Mouse (Mus musculus) liver, embryonic 14.5 days (tissue): ENCODE measurements at regions not wholly inside any gene's neighbourhood (a gene's known extent, or its start where the extent isn't known, plus 50 kb on each side); places are given as distances from the start of the nearest gene placed in this dataset.
A peak's percentile ranks its signal among the peaks of the same experiment; 100 is the strongest.

Source experiments
- ATAC-seq: fragments of 200-750 bp; cut with Nextera tagmentation; 2 replicates; pipeline ENCODE4 v1.8.0; 2017; ENCODE audit warnings: moderate number of reproducible peaks, mild to moderate bottlenecking, moderate library complexity; ENCODE audit not compliant: insufficient read depth
- DNase-seq, 3 experiments: peaks; one replicate each; pipeline ENCODE4 v3.0.0-alpha.2; 2012 to 2013; ENCODE audit warnings: low read depth in 3 of 3, low spot score in 3 of 3
- H3K27ac ChIP-seq: fragments of 300-500 bp; sonication (generic); 2 replicates; pipeline ENCODE4 v1.5.1; 2014; ENCODE audit warnings: moderate library complexity, mild to moderate bottlenecking, control low read depth, inconsistent platforms
- H3K27me3 ChIP-seq: fragments of 300-500 bp; sonication (generic); 2 replicates; pipeline ENCODE4 v1.6.1; 2014; ENCODE audit warnings: mild to moderate bottlenecking, low read length, moderate library complexity; ENCODE audit not compliant: control insufficient read depth, insufficient read depth
- H3K36me3 ChIP-seq: fragments of 300-500 bp; sonication (generic); replicated peaks from 2 replicates; pipeline ENCODE4 v1.6.1; 2014; ENCODE audit warnings: low read depth; ENCODE audit not compliant: control insufficient read depth, insufficient read depth
- H3K4me1 ChIP-seq, 2 experiments: fragments of 200-500 bp in 1 of 2; fragments of 300-500 bp in 1 of 2; sonication (generic) in 1 of 2; replicated peaks; 2 replicates each; pipeline ENCODE4 v1.6.1; 2012 to 2014; ENCODE audit warnings: antibody characterized with exemption in 1 of 2, inconsistent platforms in 1 of 2, low read length in 1 of 2; ENCODE audit not compliant: control insufficient read depth in 2 of 2, insufficient read depth in 2 of 2
- H3K4me2 ChIP-seq: fragments of 300-500 bp; sonication (generic); 2 replicates; pipeline ENCODE4 v1.6.1; 2014; ENCODE audit warnings: low read depth, mild to moderate bottlenecking, control low read depth, moderate library complexity
- H3K4me3 ChIP-seq, 2 experiments: fragments of 200-500 bp in 1 of 2; fragments of 300-500 bp in 1 of 2; sonication (generic) in 1 of 2; 2 replicates each; pipeline ENCODE4 v1.5.1; 2012 to 2014; ENCODE audit warnings: low read depth in 2 of 2, low read length in 2 of 2, mild to moderate bottlenecking in 2 of 2, control low read depth in 1 of 2, inconsistent platforms in 1 of 2, moderate library complexity in 1 of 2; ENCODE audit not compliant: insufficient read depth in 1 of 2
- H3K9ac ChIP-seq: fragments of 300-500 bp; sonication (generic); replicated peaks from 2 replicates; pipeline ENCODE4 v1.6.1; 2014; ENCODE audit warnings: mild to moderate bottlenecking, control low read depth, moderate library complexity
- H3K9me3 ChIP-seq: fragments of 300-500 bp; sonication (generic); 2 replicates; pipeline ENCODE4 v1.6.1; 2016; ENCODE audit warnings: low read length, mixed read lengths; ENCODE audit not compliant: control insufficient read depth
- CTCF ChIP-seq: IDR thresholded peaks from 2 replicates; pipeline ENCODE4 v1.5.1; 2016; ENCODE audit warnings: antibody characterized with exemption, low read depth, control low read depth
- EP300 ChIP-seq: IDR thresholded peaks from 2 replicates; pipeline ENCODE4 v1.6.1; 2016; ENCODE audit warnings: antibody characterized with exemption, low read depth
- WGBS: fragments of 180-500 bp; shearing (Covaris S2); extraction: QIAGEN DNeasy Blood & Tissue Kit; methylation state at CpG from one replicate; pipeline ENCODE4 v1.1.7; 2014; ENCODE audit not compliant: insufficient replicate concordance; 5-methylcytosine and 5-hydroxymethylcytosine counted together

DNA sequence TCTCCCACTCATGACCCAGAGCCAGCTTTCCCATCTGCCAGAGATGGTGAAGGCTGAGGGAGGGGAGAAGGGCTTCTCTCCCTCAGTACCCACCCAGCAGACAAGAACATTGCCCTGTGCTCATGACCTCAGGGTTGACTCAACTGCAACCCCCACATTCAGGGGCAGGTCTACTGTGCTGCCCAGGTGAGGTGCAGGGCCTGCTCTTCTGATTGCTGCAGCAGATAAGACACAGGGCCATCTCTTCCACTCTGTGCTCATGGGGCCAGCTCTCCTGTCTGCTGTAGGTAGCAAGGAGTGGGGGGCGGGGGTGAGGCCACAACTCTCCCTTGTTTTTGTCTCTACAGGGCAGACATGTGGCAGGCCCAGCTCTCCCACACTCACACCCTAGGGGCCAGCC is 84.1 kb upstream of the Xpo1 start:
- Histone ChIP-seq H3K4me2 (no peak overlapping the region), H3K36me3 (no peaks in the 10 kb centered on the region), H3K9me3 (no peaks in the 10 kb centered on the region), H3K27me3 (no peaks in the 10 kb centered on the region), H3K4me1 (peaks cover 39 to 41% of the 10 kb centered on the region in 2 experiments), H3K4me3 (no peak overlapping the region), H3K9ac (peak overlapping the region; percentile 35; the same call in 1 of the 2 replicates), H3K27ac (no peak overlapping the region)
- DNase-seq (no peak), ATAC-seq (no peak)
- WGBS: 56% methylated on average over 1 of the region's 1 CpGs
- no peak for TF ChIP-seq EP300
- no peak for TF ChIP-seq CTCF

DNA sequence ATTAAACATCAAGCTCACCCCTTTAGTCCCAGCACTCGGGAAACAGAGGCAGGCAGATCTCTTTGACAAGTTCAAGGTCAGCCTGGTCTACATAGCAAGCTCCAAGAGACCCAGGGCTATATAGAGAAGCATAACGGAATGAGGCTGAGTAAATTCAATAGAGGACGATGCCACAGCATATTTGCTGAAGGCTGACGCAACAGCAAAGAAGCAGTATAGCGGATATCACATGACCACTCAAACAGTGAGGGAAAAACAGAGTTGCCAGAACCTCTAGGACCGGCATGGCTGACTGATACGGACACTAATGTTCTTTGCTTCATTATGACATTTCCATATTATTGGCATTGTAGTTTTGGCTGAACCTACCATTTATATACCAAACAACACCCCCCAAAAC is 74.2 kb upstream of the Xpo1 start:
- Histone ChIP-seq H3K27ac (no peak overlapping the region), H3K9me3 (no peaks in the 10 kb centered on the region; the same call in 1 of the 2 replicates), H3K9ac (no peak overlapping the region), H3K4me2 (no peak overlapping the region), H3K36me3 (no peaks in the 10 kb centered on the region), H3K4me3 (no peak overlapping the region), H3K27me3 (no peaks in the 10 kb centered on the region), H3K4me1 (no peaks in the 10 kb centered on the region)
- TF ChIP-seq CTCF (no peak), EP300 (no peak)
- DNase-seq: no peak
- no peak for ATAC-seq
- WGBS: 64% methylated on average over 7 of the region's 7 CpGs

DNA sequence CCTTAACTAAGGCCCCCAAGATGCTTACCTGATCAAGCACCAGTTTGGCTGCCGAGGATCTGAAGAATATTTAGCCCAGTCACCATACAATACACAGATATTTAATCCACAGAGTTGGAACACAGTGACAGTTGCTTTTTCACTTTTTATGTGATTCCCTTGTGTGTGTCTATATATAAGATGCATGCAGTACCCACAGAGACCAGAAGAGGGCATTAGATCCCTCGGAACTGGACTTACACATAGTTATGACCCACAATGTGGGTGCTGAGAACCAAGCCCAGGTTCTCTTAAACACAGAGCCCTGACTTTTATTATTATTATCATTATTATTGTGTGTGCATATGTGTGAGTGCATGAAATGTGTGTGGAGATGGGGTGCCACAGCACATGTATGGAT is 70.6 kb upstream of the Xpo1 start:
- no peak overlapping the region for H3K4me2 ChIP-seq
- ATAC-seq: no peak
- no peaks in the 10 kb centered on the region; the same call in 1 of the 2 replicates for H3K9me3 ChIP-seq
- TF ChIP-seq EP300 (no peak), CTCF (peak; percentile 43)
- no peak overlapping the region for H3K9ac ChIP-seq
- H3K4me3 ChIP-seq: no peak overlapping the region
- no peak for DNase-seq
- 79% methylated on average over 2 of the region's 2 CpGs for WGBS
- no peak overlapping the region for H3K27ac ChIP-seq
- no peaks in the 10 kb centered on the region for H3K27me3 ChIP-seq
- H3K36me3 ChIP-seq: no peaks in the 10 kb centered on the region
- H3K4me1 ChIP-seq: no peaks in the 10 kb centered on the region

DNA sequence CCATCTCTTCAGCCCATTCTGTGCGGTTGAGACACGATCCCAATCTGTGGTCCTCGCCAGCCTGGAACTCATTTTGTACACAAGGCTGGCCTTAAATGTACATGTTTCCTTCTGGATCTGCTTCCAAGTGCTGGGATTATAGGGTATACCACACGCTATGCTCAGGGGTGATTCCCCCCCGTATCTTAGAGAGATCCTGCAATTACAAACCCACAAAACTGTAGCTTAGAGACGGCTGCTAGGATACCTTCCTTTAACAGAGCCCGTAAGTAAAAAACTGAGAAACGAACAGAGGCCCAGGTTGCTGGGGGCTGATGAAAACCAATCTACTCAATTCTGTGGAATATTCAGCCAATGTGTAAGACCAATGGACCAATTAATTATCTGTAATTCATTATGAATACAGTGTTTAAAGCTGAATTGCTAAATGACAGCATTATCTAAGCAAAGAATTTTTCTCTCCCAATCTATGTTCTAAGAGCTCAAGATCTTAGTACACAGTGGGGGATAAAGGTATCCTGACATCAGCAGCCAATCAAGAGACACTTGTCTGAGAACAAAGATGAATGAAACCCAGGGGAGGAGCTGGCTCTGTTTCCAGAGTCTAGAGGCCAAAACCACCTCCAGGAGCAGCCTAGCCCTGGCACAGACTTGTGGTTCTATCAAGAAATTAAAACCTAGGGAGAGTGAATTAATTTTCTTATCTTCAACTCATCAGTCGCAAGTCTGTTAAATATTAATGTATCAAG is 54.0 kb upstream of the Xpo1 start:
- no peaks in the 10 kb centered on the region for H3K27me3 ChIP-seq
- H3K27ac ChIP-seq: no peak overlapping the region
- ATAC-seq (no peak), DNase-seq (no peak)
- H3K4me2 ChIP-seq: no peak overlapping the region
- no peak overlapping the region for H3K4me3 ChIP-seq
- WGBS: 76% methylated on average over 9 of the region's 9 CpGs
- H3K9me3 ChIP-seq: no peaks in the 10 kb centered on the region
- H3K4me1 ChIP-seq: no peaks in the 10 kb centered on the region
- no peaks in the 10 kb centered on the region for H3K36me3 ChIP-seq
- no peak for TF ChIP-seq EP300
- TF ChIP-seq CTCF: no peak
- H3K9ac ChIP-seq: no peak overlapping the region

DNA sequence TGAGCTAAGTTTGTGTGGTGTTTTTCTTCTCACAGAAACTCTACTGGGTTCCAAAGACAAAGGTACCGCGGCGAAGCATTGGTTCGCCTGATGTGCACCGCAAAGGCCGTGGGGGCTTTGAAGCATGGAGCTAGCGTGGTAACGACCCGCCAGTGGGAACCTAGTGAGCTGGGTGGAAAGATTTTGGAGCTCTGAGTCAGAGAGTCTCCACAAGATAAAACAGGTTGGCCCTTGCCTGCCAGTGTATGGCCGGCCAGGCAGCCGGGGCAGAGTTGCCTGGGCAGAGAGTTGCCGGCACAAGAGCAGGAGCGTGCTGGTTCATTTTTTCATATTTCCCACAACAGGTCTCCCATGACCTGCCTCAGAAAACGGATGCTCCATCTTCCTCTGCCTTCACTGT is 52.3 kb upstream of the Xpo1 start:
- H3K9me3 ChIP-seq: no peaks in the 10 kb centered on the region
- H3K4me2 ChIP-seq: no peak overlapping the region
- ATAC-seq (no peak), DNase-seq (no peak)
- no peaks in the 10 kb centered on the region for H3K27me3 ChIP-seq
- TF ChIP-seq CTCF: no peak
- TF ChIP-seq EP300: no peak
- H3K4me3 ChIP-seq: no peak overlapping the region
- no peak overlapping the region for H3K27ac ChIP-seq
- H3K9ac ChIP-seq: no peak overlapping the region
- H3K36me3 ChIP-seq: no peaks in the 10 kb centered on the region
- no peaks in the 10 kb centered on the region for H3K4me1 ChIP-seq
- 79% methylated on average over 14 of the region's 14 CpGs for WGBS
